Mouse (Mus musculus) hindbrain, embryonic 16.5 days (tissue): ENCODE results near the gene Sparc. TPM values are rescaled to one million over a fixed set of nuclear protein-coding genes. Genes with fewer than 3 reads are reported as not detected.

Experiments
- ATAC-seq: fragments of 200-750 bp; cut with Nextera tagmentation; 2 replicates; pipeline ENCODE4 v1.8.0; 2017; ENCODE audit warnings: moderate TSS enrichment, moderate library complexity
- H3K27ac ChIP-seq: fragments of 300-500 bp; sonication (generic); 2 replicates; pipeline ENCODE4 v1.5.1; 2014; ENCODE audit warnings: low read depth, mild to moderate bottlenecking, control low read depth, low read length, moderate library complexity
- H3K27me3 ChIP-seq: fragments of 300-500 bp; sonication (generic); replicated peaks from 2 replicates; pipeline ENCODE4 v1.6.1; 2014; ENCODE audit warnings: low read length; ENCODE audit not compliant: control insufficient read depth, insufficient read depth
- H3K36me3 ChIP-seq: fragments of 300-500 bp; sonication (generic); 2 replicates; pipeline ENCODE4 v1.6.1; 2014; ENCODE audit warnings: mild to moderate bottlenecking, low read length, moderate library complexity, mixed read lengths; ENCODE audit not compliant: control insufficient read depth, insufficient read depth
- H3K4me1 ChIP-seq: fragments of 300-500 bp; sonication (generic); 2 replicates; pipeline ENCODE4 v1.6.1; 2014; ENCODE audit warnings: low read depth, low read length; ENCODE audit not compliant: control insufficient read depth, insufficient read depth
- H3K4me2 ChIP-seq: fragments of 300-500 bp; sonication (generic); 2 replicates; pipeline ENCODE4 v1.6.1; 2014; ENCODE audit warnings: mild to moderate bottlenecking, low read length, control low read depth, moderate library complexity
- H3K4me3 ChIP-seq: fragments of 300-500 bp; sonication (generic); 2 replicates; pipeline ENCODE4 v1.5.1; 2014; ENCODE audit warnings: mild to moderate bottlenecking, low read length, control low read depth, moderate library complexity
- H3K9ac ChIP-seq: fragments of 300-500 bp; sonication (generic); 2 replicates; pipeline ENCODE4 v1.6.1; 2014; ENCODE audit warnings: low read depth, mild to moderate bottlenecking, control low read depth, low read length, moderate library complexity
- H3K9me3 ChIP-seq: fragments of 300-500 bp; sonication (generic); 2 replicates; pipeline ENCODE4 v1.6.1; 2014; ENCODE audit warnings: mild to moderate bottlenecking, low read length, moderate library complexity; ENCODE audit not compliant: control insufficient read depth
- WGBS: fragments of 180-500 bp; shearing (Covaris S2); extraction: QIAGEN DNeasy Blood & Tissue Kit; methylation state at CpG from one replicate; pipeline ENCODE4 v1.1.7; 2014; 5-methylcytosine and 5-hydroxymethylcytosine counted together
- polyA plus RNA-seq: library from polyadenylated mRNA; unstranded; fragments of >200 nt; fragmentation: Nextera tagmentation; extraction: Ambion mirVana; gene quantifications from 2 replicates; pipeline ENCODE4 v1.2.1, GENCODE M21; 2015

The Sparc gene
- polyA plus RNA-seq, 1 experiment from 2014 or later = 616 TPM

GRCm38 (mm10) chr11:55387576-55387975, 35.4 kb downstream of the Sparc start:
- H3K27ac ChIP-seq = no peak overlapping the region
- H3K9me3 ChIP-seq = no peaks in the 10 kb centered on the region
- H3K27me3 ChIP-seq = no peaks in the 10 kb centered on the region; the same call in 1 of the 2 replicates
- no peak overlapping the region for H3K9ac ChIP-seq
- WGBS = 56% methylated on average over 8 of the region's 8 CpGs
- no peak overlapping the region for H3K4me3 ChIP-seq
- no peaks in the 10 kb centered on the region for H3K36me3 ChIP-seq
- H3K4me1 ChIP-seq = 0 out of 2 replicates have a peak, but pooled peaks cover 4% of the 10 kb centered on the region
- ATAC-seq = no peak
- H3K4me2 ChIP-seq = no peak overlapping the region; the same call in 1 of the 2 replicates

- H3K36me3 ChIP-seq = no peaks in the 10 kb centered on the region
- no peak overlapping the region for H3K9ac ChIP-seq
- no peaks in the 10 kb centered on the region; the same call in 1 of the 2 replicates for H3K27me3 ChIP-seq
- H3K9me3 ChIP-seq = no peaks in the 10 kb centered on the region
- H3K4me1 ChIP-seq = 0 out of 2 replicates have a peak, but pooled peaks cover 4% of the 10 kb centered on the region
- H3K4me3 ChIP-seq = no peak overlapping the region
- ATAC-seq = peak; percentile 85
- no peak overlapping the region for H3K4me2 ChIP-seq
- 15% methylated on average over 11 of the region's 11 CpGs for WGBS
- no peak overlapping the region for H3K27ac ChIP-seq
Measured at GRCm38 (mm10) chr11:55386424-55387063, 36.4 kb downstream of the Sparc start.

GRCm38 (mm10) chr11:55383463-55384045, 39.4 kb downstream of the Sparc start:
- Histone ChIP-seq H3K27ac (no peak overlapping the region), H3K4me3 (no peak overlapping the region), H3K27me3 (no peaks in the 10 kb centered on the region; the same call in 1 of the 2 replicates), H3K4me2 (no peak overlapping the region), H3K9me3 (no peaks in the 10 kb centered on the region), H3K36me3 (no peaks in the 10 kb centered on the region), H3K9ac (no peak overlapping the region), H3K4me1 (0 out of 2 replicates have a peak, but pooled peaks cover 4% of the 10 kb centered on the region)
- no peak for ATAC-seq
- WGBS = 39% methylated on average over 6 of the region's 6 CpGs

- H3K4me3 ChIP-seq = no peak overlapping the region
- no peaks in the 10 kb centered on the region for H3K9me3 ChIP-seq
- no peak overlapping the region for H3K9ac ChIP-seq
- no peak for ATAC-seq
- no peak overlapping the region for H3K27ac ChIP-seq
- no peaks in the 10 kb centered on the region for H3K27me3 ChIP-seq
- H3K4me2 ChIP-seq = no peak overlapping the region
- 55% methylated on average over 6 of the region's 6 CpGs for WGBS
- H3K36me3 ChIP-seq = no peaks in the 10 kb centered on the region
- H3K4me1 ChIP-seq = no peaks in the 10 kb centered on the region
Measured at GRCm38 (mm10) chr11:55380908-55381307, 42.1 kb downstream of the Sparc start.

- ATAC-seq = peak; percentile 81
- Histone ChIP-seq H3K9me3 (no peaks in the 10 kb centered on the region), H3K27me3 (no peaks in the 10 kb centered on the region), H3K36me3 (no peaks in the 10 kb centered on the region), H3K4me3 (no peak overlapping the region), H3K4me2 (no peak overlapping the region), H3K27ac (0 out of 2 replicates have a peak overlapping the region, but pooled peaks have one; percentile 4), H3K4me1 (no peaks in the 10 kb centered on the region), H3K9ac (no peak overlapping the region)
- 34% methylated on average over 5 of the region's 5 CpGs for WGBS
Measured at GRCm38 (mm10) chr11:55378371-55378770, 44.6 kb downstream of the Sparc start.

GRCm38 (mm10) chr11:55373838-55374237, 49.1 kb downstream of the Sparc start:
- Histone ChIP-seq H3K27ac (no peak overlapping the region), H3K36me3 (no peaks in the 10 kb centered on the region), H3K9ac (no peak overlapping the region), H3K27me3 (no peaks in the 10 kb centered on the region), H3K9me3 (no peaks in the 10 kb centered on the region), H3K4me2 (no peak overlapping the region), H3K4me1 (no peaks in the 10 kb centered on the region), H3K4me3 (no peak overlapping the region)
- 58% methylated on average over 6 of the region's 6 CpGs for WGBS
- no peak for ATAC-seq

GRCm38 (mm10) chr11:55373373-55373772, 49.6 kb downstream of the Sparc start:
- Histone ChIP-seq H3K9ac (no peak overlapping the region), H3K4me3 (no peak overlapping the region), H3K36me3 (no peaks in the 10 kb centered on the region), H3K27me3 (no peaks in the 10 kb centered on the region), H3K27ac (no peak overlapping the region), H3K4me1 (no peaks in the 10 kb centered on the region), H3K9me3 (no peaks in the 10 kb centered on the region), H3K4me2 (no peak overlapping the region)
- no peak for ATAC-seq
- 82% methylated on average over 12 of the region's 12 CpGs for WGBS

GRCm38 (mm10) chr11:55372001-55372400, 51.0 kb downstream of the Sparc start:
- WGBS = 37% methylated on average over 6 of the region's 6 CpGs
- no peak overlapping the region for H3K4me2 ChIP-seq
- no peaks in the 10 kb centered on the region for H3K36me3 ChIP-seq
- H3K4me3 ChIP-seq = no peak overlapping the region
- no peaks in the 10 kb centered on the region for H3K9me3 ChIP-seq
- no peak for ATAC-seq
- H3K27ac ChIP-seq = no peak overlapping the region
- H3K27me3 ChIP-seq = no peaks in the 10 kb centered on the region
- H3K9ac ChIP-seq = no peak overlapping the region
- no peaks in the 10 kb centered on the region for H3K4me1 ChIP-seq

- H3K9me3 ChIP-seq = no peaks in the 10 kb centered on the region
- H3K4me2 ChIP-seq = no peak overlapping the region
- H3K36me3 ChIP-seq = no peaks in the 10 kb centered on the region
- no peak overlapping the region for H3K27ac ChIP-seq
- H3K4me1 ChIP-seq = no peaks in the 10 kb centered on the region
- no peaks in the 10 kb centered on the region for H3K27me3 ChIP-seq
- WGBS = 73% methylated on average over 6 of the region's 6 CpGs
- H3K9ac ChIP-seq = no peak overlapping the region
- no peak overlapping the region for H3K4me3 ChIP-seq
- no peak for ATAC-seq
Measured at GRCm38 (mm10) chr11:55369093-55369471, 53.9 kb downstream of the Sparc start.
